Mouse (Mus musculus): ENCODE measurements around the gene Olfr259. TPM values are rescaled to one million over a fixed set of nuclear protein-coding genes. Genes with fewer than 3 reads are reported as not detected.

Gene Olfr259
- not detected in 2 replicates for polyA plus RNA-seq (2012; rRNA removed)

DNA sequence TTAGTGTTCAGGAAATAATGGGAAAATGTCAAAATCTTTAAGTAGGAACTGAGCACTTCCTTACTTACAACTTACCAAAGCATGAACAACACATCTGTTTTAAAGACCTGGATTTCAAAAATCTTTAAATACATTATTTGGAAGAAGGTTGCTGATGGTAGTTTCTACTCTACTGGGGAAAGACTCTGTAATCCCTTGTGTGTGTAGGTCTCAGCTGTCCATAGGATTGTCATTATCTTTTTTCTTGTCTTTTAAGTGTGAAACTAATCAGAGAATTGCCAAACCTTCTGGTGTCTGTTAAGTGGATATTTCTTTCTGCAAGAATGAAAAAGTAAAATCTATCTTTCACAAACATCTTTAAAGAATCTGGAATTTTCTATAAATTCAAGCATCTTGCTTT is at the start of gene Olfr259:
TSS of gene Olfr259 (minus strand) at position 101 of the 400 bp plus-strand sequence.
- Histone ChIP-seq H3K4me1 (ENCODE audit: control insufficient read depth, insufficient read depth, low read length) (no peaks in the 10 kb centered on the region), H3K4me3 (replicated peaks; ENCODE audit: extremely low read depth, low read depth, low read length) (no peak within 1 kb of the TSS)
- no peak for DNase-seq
- TF ChIP-seq CTCF (IDR thresholded peaks at IDR 0.05; ENCODE audit: insufficient read depth, low read length), result no peak
- TF ChIP-seq POLR2A (IDR thresholded peaks at IDR 0.05; ENCODE audit: borderline replicate concordance, extremely low read depth, low read depth, low read length), result no peak

DNA sequence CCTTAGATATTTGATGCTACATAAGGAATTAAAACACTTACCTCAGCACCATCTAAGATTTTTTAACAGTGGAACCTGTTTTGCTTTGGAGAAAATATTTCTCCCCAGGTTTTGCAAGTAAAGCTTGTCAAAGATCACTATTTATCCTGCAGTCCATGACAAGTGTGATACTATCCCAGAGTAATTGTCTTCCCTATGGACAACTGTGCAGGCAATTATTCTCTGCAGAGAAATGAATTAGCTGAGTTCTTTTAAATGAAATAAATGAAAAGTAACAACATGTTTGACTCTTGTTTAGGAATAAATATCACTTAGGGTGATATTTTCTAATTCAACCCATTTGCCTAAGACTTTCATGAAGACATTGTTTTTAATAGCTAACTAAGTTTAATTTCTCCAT is 38.2 kb upstream of the Olfr259 start, which contains the start of gene Olfr1111:
TSS of gene Olfr1111 (minus strand) at position 101 of the 400 bp plus-strand sequence.
- DNase-seq, result no peak
- no peak for TF ChIP-seq CTCF (IDR thresholded peaks at IDR 0.05; ENCODE audit: insufficient read depth, low read length)
- TF ChIP-seq POLR2A (IDR thresholded peaks at IDR 0.05; ENCODE audit: borderline replicate concordance, extremely low read depth, low read depth, low read length), result no peak
- Histone ChIP-seq H3K4me1 (ENCODE audit: control insufficient read depth, insufficient read depth, low read length) (no peaks in the 10 kb centered on the region), H3K4me3 (replicated peaks; ENCODE audit: extremely low read depth, low read depth, low read length) (no peak within 1 kb of the TSS)

- DNase-seq, result no peak
- TF ChIP-seq POLR2A (IDR thresholded peaks at IDR 0.05; ENCODE audit: borderline replicate concordance, extremely low read depth, low read depth, low read length), result no peak
- TF ChIP-seq CTCF (IDR thresholded peaks at IDR 0.05; ENCODE audit: insufficient read depth, low read length), result no peak
- Histone ChIP-seq H3K4me1 (ENCODE audit: control insufficient read depth, insufficient read depth, low read length) (no peaks in the 10 kb centered on the region), H3K4me3 (replicated peaks; ENCODE audit: extremely low read depth, low read depth, low read length) (no peak within 1 kb of the TSS)
- WGBS, result 70% methylated on average over 1 of the region's 1 CpGs
These were observed 25.8 kb upstream of the Olfr259 start, which contains the start of gene Olfr1110 for GRCm38 (mm10) chr2:87140200-87140599. Gene Olfr1110, minus strand, starts transcription at chr2:87140300.

DNA sequence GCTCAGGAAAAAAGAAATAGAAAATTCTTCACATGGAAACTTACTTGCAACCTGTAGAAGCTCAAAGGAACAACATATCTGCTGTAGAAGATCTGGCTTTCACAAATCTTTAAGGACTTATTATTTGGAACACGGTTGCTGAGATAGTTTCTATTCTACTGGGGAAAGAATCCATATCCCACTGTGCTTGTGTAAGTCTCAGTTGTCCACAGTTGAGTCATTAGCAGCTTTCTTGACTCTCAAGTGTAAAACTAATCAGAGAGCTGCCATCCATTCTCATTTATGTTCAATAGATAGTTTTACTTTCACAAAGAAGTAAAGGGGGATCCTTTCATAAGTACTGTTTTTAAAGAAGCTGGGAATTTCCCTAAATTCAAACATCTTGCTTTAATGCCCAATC is 18.5 kb downstream of the Olfr259 start, which contains the start of gene Olfr1109:
TSS of gene Olfr1109 (minus strand) at position 101 of the 400 bp plus-strand sequence.
- DNase-seq, result no peak
- H3K4me1 ChIP-seq (ENCODE audit: control insufficient read depth, insufficient read depth, low read length), result no peaks in the 10 kb centered on the region
- no peak within 1 kb of the TSS for H3K4me3 ChIP-seq (replicated peaks; ENCODE audit: extremely low read depth, low read depth, low read length)
- TF ChIP-seq CTCF (IDR thresholded peaks at IDR 0.05; ENCODE audit: insufficient read depth, low read length) (no peak), POLR2A (IDR thresholded peaks at IDR 0.05; ENCODE audit: borderline replicate concordance, extremely low read depth, low read depth, low read length) (no peak)
- whole genome bisulfite sequencing, result 62% methylated on average over 1 of the region's 1 CpGs

DNA sequence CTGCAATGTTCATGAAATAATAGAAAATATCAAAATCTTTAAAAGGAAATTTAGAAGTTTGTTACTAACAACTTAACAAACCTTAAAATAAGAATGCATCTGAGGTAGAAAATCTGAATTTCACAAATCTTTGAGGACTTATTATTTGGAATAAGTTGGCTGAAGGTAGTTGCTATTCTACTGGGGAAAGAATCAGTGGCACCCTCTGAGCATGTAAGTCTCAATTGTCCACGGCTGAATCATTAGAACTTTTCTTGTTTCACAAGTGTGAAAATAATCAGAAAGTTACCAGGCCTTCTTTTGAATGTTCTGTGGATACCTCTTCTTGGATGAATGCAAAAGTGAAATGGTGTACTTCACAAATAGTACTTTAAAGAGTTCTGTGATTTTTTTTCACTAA is 38.6 kb downstream of the Olfr259 start, which contains the start of gene Olfr1107:
TSS of gene Olfr1107 (minus strand) at position 101 of the 400 bp plus-strand sequence.
- 74% methylated on average over 1 of the region's 1 CpGs for WGBS
- Histone ChIP-seq H3K4me3 (replicated peaks; ENCODE audit: extremely low read depth, low read depth, low read length) (no peak within 1 kb of the TSS), H3K4me1 (ENCODE audit: control insufficient read depth, insufficient read depth, low read length) (no peaks in the 10 kb centered on the region)
- TF ChIP-seq CTCF (IDR thresholded peaks at IDR 0.05; ENCODE audit: insufficient read depth, low read length) (no peak), POLR2A (IDR thresholded peaks at IDR 0.05; ENCODE audit: borderline replicate concordance, extremely low read depth, low read depth, low read length) (no peak)
- DNase-seq, result no peak

Other genes with a start within 250 kb of the Olfr259 start
- gene Gm13723, start 239.8 kb downstream of the Olfr259 start, polyA plus RNA-seq (2012; rRNA removed), result not detected in 2 replicates
- gene Olfr1097, start 222.4 kb downstream of the Olfr259 start, polyA plus RNA-seq (2012; rRNA removed), result not detected in 2 replicates
- not detected in 2 replicates for gene Olfr1098, start 190.0 kb downstream of the Olfr259 start, polyA plus RNA-seq (2012; rRNA removed)
- not detected in 2 replicates for gene Olfr1099, start 153.9 kb downstream of the Olfr259 start, polyA plus RNA-seq (2012; rRNA removed)
- not detected in 2 replicates for gene Olfr1100, start 134.6 kb downstream of the Olfr259 start, polyA plus RNA-seq (2012; rRNA removed)
- gene Olfr1101, start 123.3 kb downstream of the Olfr259 start, polyA plus RNA-seq (2012; rRNA removed), result not detected in 2 replicates
- gene Olfr1102, start 116.2 kb downstream of the Olfr259 start, polyA plus RNA-seq (2012; rRNA removed), result not detected in 2 replicates
- not detected in 2 replicates for gene Olfr1104, start 87.5 kb downstream of the Olfr259 start, polyA plus RNA-seq (2012; rRNA removed)
- not detected in 2 replicates for gene Olfr1105, start 78.0 kb downstream of the Olfr259 start, polyA plus RNA-seq (2012; rRNA removed)
- gene Olfr1106, start 62.3 kb downstream of the Olfr259 start, polyA plus RNA-seq (2012; rRNA removed), result not detected in 2 replicates
- gene Olfr1107, start 38.8 kb downstream of the Olfr259 start, polyA plus RNA-seq (2012; rRNA removed), result not detected in 2 replicates
- gene Olfr1109, start 18.6 kb downstream of the Olfr259 start, polyA plus RNA-seq (2012; rRNA removed), result not detected in 2 replicates
- gene Olfr1110, start 25.7 kb upstream of the Olfr259 start, polyA plus RNA-seq (2012; rRNA removed), result not detected in 2 replicates
- not detected in 2 replicates for gene Olfr1111, start 38.1 kb upstream of the Olfr259 start, polyA plus RNA-seq (2012; rRNA removed)
- gene Olfr1112, start 73.2 kb upstream of the Olfr259 start, polyA plus RNA-seq (2012; rRNA removed), result not detected in 2 replicates
- gene Olfr1113, start 94.4 kb upstream of the Olfr259 start, polyA plus RNA-seq (2012; rRNA removed), result not detected in 2 replicates
- not detected in 2 replicates for gene Olfr1115, start 133.4 kb upstream of the Olfr259 start, polyA plus RNA-seq (2012; rRNA removed)
- gene Olfr1116, start 153.0 kb upstream of the Olfr259 start, polyA plus RNA-seq (2012; rRNA removed), result not detected in 2 replicates
- not detected in 2 replicates for gene Olfr1118, start 193.0 kb upstream of the Olfr259 start, polyA plus RNA-seq (2012; rRNA removed)
- gene Olfr1120, start 240.2 kb upstream of the Olfr259 start, polyA plus RNA-seq (2012; rRNA removed), result not detected in 2 replicates